Mouse (Mus musculus): ENCODE measurements at regions not wholly inside any gene's neighbourhood (a gene's known extent, or its start where the extent isn't known, plus 50 kb on each side); places are given as distances from the start of the nearest gene placed in this dataset.

DNA sequence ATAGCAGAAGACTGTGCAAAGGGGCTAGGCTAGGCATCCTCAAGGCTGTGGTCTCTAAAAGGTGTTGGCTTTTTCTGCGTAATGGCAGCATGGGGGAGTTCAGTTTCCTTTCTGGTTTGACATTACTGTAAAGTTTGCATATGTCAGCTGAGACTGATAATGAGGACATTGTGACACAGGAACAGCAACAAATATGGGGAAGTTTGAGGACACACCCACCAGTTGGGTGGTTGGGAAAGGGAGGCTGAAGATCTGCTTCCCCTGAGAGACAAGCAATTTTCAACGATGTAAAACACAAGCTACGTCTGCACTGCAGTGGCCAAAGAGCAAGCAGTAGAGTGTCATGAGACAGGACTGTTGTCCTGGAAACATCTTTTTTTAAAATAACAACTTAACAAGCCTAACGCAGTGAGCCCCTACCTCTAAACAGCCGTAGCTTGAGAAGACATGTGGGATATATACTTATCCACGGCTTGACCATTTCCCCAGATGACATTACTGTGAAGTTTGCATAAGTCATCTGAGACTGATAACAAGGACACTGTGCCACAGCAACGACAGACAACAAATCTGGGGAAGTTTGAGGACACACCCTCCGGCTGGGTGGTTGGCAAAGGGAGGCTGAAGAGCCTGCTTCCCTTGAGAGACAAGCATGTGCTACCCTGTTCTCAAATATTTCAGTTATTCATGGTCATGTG is 173.8 kb downstream of the Plk2 start:
- TF ChIP-seq ELF1 (IDR thresholded peaks at IDR 0.05; ENCODE audit: low read depth, low read length) (no peak), ETS1 (IDR thresholded peaks at IDR 0.05; ENCODE audit: low read depth, low read length) (no peak), RCOR1 (IDR thresholded peaks at IDR 0.05; ENCODE audit: low read depth, low read length) (no peak), SMC3 (IDR thresholded peaks at IDR 0.05; ENCODE audit: low read depth, low read length) (no peak), USF1 (IDR thresholded peaks at IDR 0.05; ENCODE audit: low read depth, low read length) (no peak), MXI1 (IDR thresholded peaks at IDR 0.05; ENCODE audit: low read depth, low read length) (no peak), POLR2AphosphoS2 (IDR thresholded peaks at IDR 0.05; ENCODE audit: low read length) (no peak), HCFC1 (IDR thresholded peaks at IDR 0.05; ENCODE audit: low read depth, low read length) (no peak), EP300 (IDR thresholded peaks at IDR 0.05; ENCODE audit: low read depth in 1 of 2, low read length in 2 of 2) (no peak), POLR2AphosphoS5 (IDR thresholded peaks at IDR 0.05; ENCODE audit: borderline replicate concordance, low read depth, low read length) (no peak), MAFK (IDR thresholded peaks at IDR 0.05; ENCODE audit: borderline replicate concordance, low read depth, low read length) (no peak), POLR2A (IDR thresholded peaks at IDR 0.05; ENCODE audit: control insufficient read depth in 1 of 2, insufficient read depth in 1 of 2, low read depth in 1 of 2, low read length in 2 of 2, poor library complexity in 1 of 2) (no peak), ZKSCAN1 (IDR thresholded peaks at IDR 0.05; ENCODE audit: low read depth, low read length) (no peak)
- no peak for DNase-seq (ENCODE audit: low read depth, low spot score)
- H3K27me3 ChIP-seq (ENCODE audit: control insufficient read depth in 1 of 2, insufficient read depth in 2 of 2, low read length in 2 of 2) = no peaks in the 10 kb centered on the region
- H3K9me3 ChIP-seq (replicated peaks; ENCODE audit: insufficient read depth, low read length) = no peaks in the 10 kb centered on the region
- H3K79me2 ChIP-seq (ENCODE audit: control insufficient read depth, insufficient read depth, low read length, poor library complexity) = no peaks in the 10 kb centered on the region
- no peak overlapping the region for H3K4me3 ChIP-seq (ENCODE audit: control insufficient read depth in 1 of 2, insufficient read depth in 1 of 2, low read depth in 2 of 2, low read length in 2 of 2)
- no peak overlapping the region for H3K9ac ChIP-seq (ENCODE audit: control insufficient read depth, low read depth, low read length, poor library complexity, severe bottlenecking)
- H3K27ac ChIP-seq (ENCODE audit: control insufficient read depth, low read depth, low read length) = no peak overlapping the region
- H3K36me3 ChIP-seq (ENCODE audit: control insufficient read depth in 1 of 2, insufficient read depth in 2 of 2, low read length in 2 of 2) = no peaks in the 10 kb centered on the region
- H3K4me1 ChIP-seq (ENCODE audit: control insufficient read depth in 1 of 2, insufficient read depth in 2 of 2, low read length in 2 of 2) = no peaks in the 10 kb centered on the region

DNA sequence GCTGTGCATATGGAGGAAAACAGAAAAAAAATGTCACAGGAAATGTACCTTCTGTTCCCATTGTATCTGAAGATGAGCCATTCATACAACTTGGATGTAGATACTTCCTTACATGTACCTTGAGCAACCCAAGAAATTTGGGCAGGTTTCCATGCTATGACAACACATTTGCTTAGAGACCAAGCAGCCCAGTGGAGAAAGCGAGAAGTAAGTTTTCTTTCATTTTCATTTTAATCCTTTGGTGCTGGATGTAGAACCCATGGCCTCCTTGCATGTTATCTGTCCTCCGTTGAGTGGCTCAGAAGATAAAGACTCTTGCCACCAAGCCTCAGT is 174.3 kb downstream of the Plk2 start:
- no peak overlapping the region for H3K27ac ChIP-seq (ENCODE audit: control insufficient read depth, low read depth, low read length)
- TF ChIP-seq MYC (IDR thresholded peaks at IDR 0.05; ENCODE audit: low read depth, low read length) = no peak
- TF ChIP-seq MAZ (IDR thresholded peaks at IDR 0.05; ENCODE audit: low read depth, low read length) = no peak
- TF ChIP-seq MXI1 (IDR thresholded peaks at IDR 0.05; ENCODE audit: low read depth, low read length) = no peak
- no peak for TF ChIP-seq TAL1 (IDR thresholded peaks at IDR 0.05; ENCODE audit: low read length)
- no peak for TF ChIP-seq EP300 (IDR thresholded peaks at IDR 0.05; ENCODE audit: low read depth in 1 of 2, low read length in 2 of 2)
- TF ChIP-seq MYB (IDR thresholded peaks at IDR 0.05; ENCODE audit: low read depth, low read length) = no peak
- no peaks in the 10 kb centered on the region for H3K79me2 ChIP-seq (ENCODE audit: control insufficient read depth, insufficient read depth, low read length, poor library complexity)
- no peaks in the 10 kb centered on the region for H3K4me1 ChIP-seq (ENCODE audit: control insufficient read depth in 1 of 2, insufficient read depth in 2 of 2, low read length in 2 of 2)
- no peaks in the 10 kb centered on the region for H3K9me3 ChIP-seq (replicated peaks; ENCODE audit: insufficient read depth, low read length)
- H3K27me3 ChIP-seq (ENCODE audit: control insufficient read depth in 1 of 2, insufficient read depth in 2 of 2, low read length in 2 of 2) = no peaks in the 10 kb centered on the region
- H3K36me3 ChIP-seq (ENCODE audit: control insufficient read depth in 1 of 2, insufficient read depth in 2 of 2, low read length in 2 of 2) = no peaks in the 10 kb centered on the region
- DNase-seq (ENCODE audit: low read depth, low spot score) = no peak
- no peak overlapping the region for H3K9ac ChIP-seq (ENCODE audit: control insufficient read depth, low read depth, low read length, poor library complexity, severe bottlenecking)
- H3K4me3 ChIP-seq (ENCODE audit: control insufficient read depth in 1 of 2, insufficient read depth in 1 of 2, low read depth in 2 of 2, low read length in 2 of 2) = no peak overlapping the region
